Mouse (Mus musculus): ENCODE measurements around the gene Pvalb. TPM values are rescaled to one million over a fixed set of nuclear protein-coding genes. Genes with fewer than 3 reads are reported as not detected.

Pvalb gene
- total and polyA plus RNA-seq, 3 experiments, result not detected

GRCm38 (mm10) chr15:78248410-78248809 lies 42.2 kb upstream of the Pvalb start:
- H3K4me1 ChIP-seq (ENCODE audit: control insufficient read depth in 1 of 2, insufficient read depth in 2 of 2, low read length in 2 of 2), result peaks cover 0 to 7% of the 10 kb centered on the region in 2 experiments; a peak in 2 of 4 replicates
- no peak overlapping the region for H3K4me3 ChIP-seq (ENCODE audit: control insufficient read depth in 1 of 2, insufficient read depth in 1 of 2, low read depth in 2 of 2, low read length in 2 of 2)
- no peak overlapping the region for H3K9ac ChIP-seq (ENCODE audit: control insufficient read depth, low read depth, low read length, poor library complexity, severe bottlenecking)
- no peaks in the 10 kb centered on the region for H3K9me3 ChIP-seq (replicated peaks; ENCODE audit: insufficient read depth, low read length)
- no peaks in the 10 kb centered on the region for H3K36me3 ChIP-seq (ENCODE audit: control insufficient read depth in 1 of 2, insufficient read depth in 2 of 2, low read length in 2 of 2)
- no peak for TF ChIP-seq NELFE (IDR thresholded peaks at IDR 0.05; ENCODE audit: low read depth, low read length)
- TF ChIP-seq MYC (IDR thresholded peaks at IDR 0.05; ENCODE audit: low read depth, low read length), result no peak
- TF ChIP-seq MYB (IDR thresholded peaks at IDR 0.05; ENCODE audit: low read depth, low read length), result no peak
- no peak for TF ChIP-seq POLR2AphosphoS2 (IDR thresholded peaks at IDR 0.05; ENCODE audit: low read length)
- peak; percentile 26; the same call in 1 of the 2 replicates for TF ChIP-seq MXI1 (IDR thresholded peaks at IDR 0.05; ENCODE audit: low read depth, low read length)
- TF ChIP-seq CTCF (IDR thresholded peaks at IDR 0.05 in 2 of 3, conservative IDR thresholded peaks at IDR 0.05 in 1 of 3; ENCODE audit: control insufficient read depth in 1 of 3, insufficient read depth in 1 of 3, low read depth in 2 of 3, low read length in 3 of 3, poor library complexity in 1 of 3, severe bottlenecking in 1 of 3), result no peak
- TF ChIP-seq POLR2A (IDR thresholded peaks at IDR 0.05; ENCODE audit: control insufficient read depth in 1 of 2, insufficient read depth in 1 of 2, low read depth in 1 of 2, low read length in 2 of 2, poor library complexity in 1 of 2), result no peak
- no peak for TF ChIP-seq TAL1 (IDR thresholded peaks at IDR 0.05; ENCODE audit: low read length)
- TF ChIP-seq MAZ (IDR thresholded peaks at IDR 0.05; ENCODE audit: low read depth, low read length), result no peak
- TF ChIP-seq TBP (IDR thresholded peaks at IDR 0.05; ENCODE audit: low read depth, low read length), result no peak
- peak; percentile 68 for TF ChIP-seq ELF1 (IDR thresholded peaks at IDR 0.05; ENCODE audit: low read depth, low read length)
- TF ChIP-seq RAD21 (IDR thresholded peaks at IDR 0.05; ENCODE audit: low read depth, low read length), result no peak
- no peak for TF ChIP-seq KAT2A (conservative IDR thresholded peaks at IDR 0.05; ENCODE audit: low read depth, low read length)
- no peak for TF ChIP-seq MAFK (IDR thresholded peaks at IDR 0.05; ENCODE audit: borderline replicate concordance, low read depth, low read length)
- no peak for TF ChIP-seq POLR2AphosphoS5 (IDR thresholded peaks at IDR 0.05; ENCODE audit: borderline replicate concordance, low read depth, low read length)
- no peaks in the 10 kb centered on the region for H3K79me2 ChIP-seq (ENCODE audit: control insufficient read depth, insufficient read depth, low read length, poor library complexity)
- DNase-seq (ENCODE audit: low read depth, low spot score), result no peak
- H3K27me3 ChIP-seq (ENCODE audit: control insufficient read depth in 1 of 2, insufficient read depth in 2 of 2, low read length in 2 of 2), result no peaks in the 10 kb centered on the region
- H3K27ac ChIP-seq (ENCODE audit: control insufficient read depth, low read depth, low read length), result no peak overlapping the region

GRCm38 (mm10) chr15:78247659-78248058 lies 41.5 kb upstream of the Pvalb start:
- no peaks in the 10 kb centered on the region for H3K36me3 ChIP-seq (ENCODE audit: control insufficient read depth in 1 of 2, insufficient read depth in 2 of 2, low read length in 2 of 2)
- TF ChIP-seq POLR2A (IDR thresholded peaks at IDR 0.05; ENCODE audit: control insufficient read depth in 1 of 2, insufficient read depth in 1 of 2, low read depth in 1 of 2, low read length in 2 of 2, poor library complexity in 1 of 2) (no peak), BHLHE40 (IDR thresholded peaks at IDR 0.05; ENCODE audit: borderline replicate concordance, low read depth, low read length) (no peak), MAFK (IDR thresholded peaks at IDR 0.05; ENCODE audit: borderline replicate concordance, low read depth, low read length) (no peak), RCOR1 (IDR thresholded peaks at IDR 0.05; ENCODE audit: low read depth, low read length) (no peak), MEF2A (IDR thresholded peaks at IDR 0.05; ENCODE audit: extremely low read depth, insufficient replicate concordance, low read depth, low read length, poor library complexity, severe bottlenecking) (no peak), TCF12 (IDR thresholded peaks at IDR 0.05; ENCODE audit: low read depth, low read length) (no peak), SMC3 (IDR thresholded peaks at IDR 0.05; ENCODE audit: low read depth, low read length) (no peak), CHD2 (IDR thresholded peaks at IDR 0.05; ENCODE audit: low read length) (no peak), UBTF (IDR thresholded peaks at IDR 0.05; ENCODE audit: borderline replicate concordance, insufficient read depth, low read depth, low read length) (no peak), MYB (IDR thresholded peaks at IDR 0.05; ENCODE audit: low read depth, low read length) (no peak), ZMIZ1 (IDR thresholded peaks at IDR 0.05; ENCODE audit: low read depth, low read length) (no peak), TBP (IDR thresholded peaks at IDR 0.05; ENCODE audit: low read depth, low read length) (no peak), ZKSCAN1 (IDR thresholded peaks at IDR 0.05; ENCODE audit: low read depth, low read length) (no peak), GABPA (IDR thresholded peaks at IDR 0.05; ENCODE audit: low read depth, low read length) (no peak), POLR2AphosphoS2 (IDR thresholded peaks at IDR 0.05; ENCODE audit: low read length) (no peak), KAT2A (conservative IDR thresholded peaks at IDR 0.05; ENCODE audit: low read depth, low read length) (no peak), ZC3H11A (IDR thresholded peaks at IDR 0.05; ENCODE audit: low read depth, low read length) (no peak), MAZ (IDR thresholded peaks at IDR 0.05; ENCODE audit: low read depth, low read length) (no peak), TAL1 (IDR thresholded peaks at IDR 0.05; ENCODE audit: low read length) (no peak)
- peaks cover 0 to 7% of the 10 kb centered on the region in 2 experiments; a peak in 2 of 4 replicates for H3K4me1 ChIP-seq (ENCODE audit: control insufficient read depth in 1 of 2, insufficient read depth in 2 of 2, low read length in 2 of 2)
- no peaks in the 10 kb centered on the region for H3K9me3 ChIP-seq (replicated peaks; ENCODE audit: insufficient read depth, low read length)
- H3K27ac ChIP-seq (ENCODE audit: control insufficient read depth, low read depth, low read length), result no peak overlapping the region
- DNase-seq (ENCODE audit: low read depth, low spot score), result no peak
- H3K27me3 ChIP-seq (ENCODE audit: control insufficient read depth in 1 of 2, insufficient read depth in 2 of 2, low read length in 2 of 2), result no peaks in the 10 kb centered on the region
- no peaks in the 10 kb centered on the region for H3K79me2 ChIP-seq (ENCODE audit: control insufficient read depth, insufficient read depth, low read length, poor library complexity)
- H3K9ac ChIP-seq (ENCODE audit: control insufficient read depth, low read depth, low read length, poor library complexity, severe bottlenecking), result no peak overlapping the region
- H3K4me3 ChIP-seq (ENCODE audit: control insufficient read depth in 1 of 2, insufficient read depth in 1 of 2, low read depth in 2 of 2, low read length in 2 of 2), result no peak overlapping the region

Data from MEL (cell line).